Mouse (Mus musculus) liver, postnatal 0 days (tissue): Measurements from ENCODE around the gene Irf2bp2.

Experiments used
- CTCF ChIP-seq: sonication (generic); IDR thresholded peaks from 2 replicates; pipeline ENCODE4 v1.5.1; 2016; ENCODE audit warnings: antibody characterized with exemption, low read depth
- EP300 ChIP-seq: IDR thresholded peaks from 2 replicates; pipeline ENCODE4 v1.6.1; 2016; ENCODE audit warnings: antibody characterized with exemption, low read depth, mild to moderate bottlenecking

DNA sequence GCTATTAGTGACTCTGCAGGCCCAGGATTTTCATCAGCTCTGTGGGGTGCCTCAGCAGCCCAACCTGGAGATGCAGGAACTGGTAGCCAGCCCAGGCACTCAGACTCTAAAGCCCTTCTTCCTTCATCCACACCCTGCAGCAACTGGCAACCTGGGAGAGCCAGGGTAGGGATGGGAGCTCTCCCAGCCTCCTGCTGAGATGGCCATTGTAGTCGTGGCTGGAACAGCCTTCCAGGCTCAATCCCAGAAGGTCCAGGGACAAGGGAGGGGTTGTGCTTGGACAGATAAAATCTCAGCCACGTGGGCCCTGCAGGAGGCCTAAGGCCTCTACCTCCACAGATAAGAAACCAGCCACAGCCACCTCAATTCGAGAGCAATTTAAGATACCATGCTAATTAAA lies 16.9 kb upstream of the Irf2bp2 start:
- no peak for TF ChIP-seq EP300
- TF ChIP-seq CTCF, result no peak
